Mouse (Mus musculus): ENCODE data around the gene Naa50. TPM values are rescaled to one million over a fixed set of nuclear protein-coding genes. Genes with fewer than 3 reads are reported as not detected.

Gene Naa50
- total and polyA plus RNA-seq, 3 experiments, result 40.1 to 200 (median 122) TPM

GRCm38 (mm10) chr16:44138979-44139535 lies 573 bp upstream of the Naa50 start:
- in situ Hi-C loops (cut with MboI; ENCODE audit: low pct_ligation_motif_present, low pct_unique_long_range_greater_than_20kb, low sequenced_read_pairs) (no loop called here), dilution Hi-C loops (cut with MboI; ENCODE audit: extremely low pct_ligation_motif_present, extremely low pct_unique_long_range_greater_than_20kb, low sequenced_read_pairs) (no loop called here)
- Histone ChIP-seq H3K4me2 (ENCODE audit: insufficient read depth, low read depth, poor library complexity, severe bottlenecking) (peak overlapping the region; percentile 23; the same call in 1 of the 2 replicates), H3K79me2 (replicated peaks; ENCODE audit: control insufficient read depth, extremely low read depth, insufficient read depth, poor library complexity, severe bottlenecking) (peaks cover 40% of the 10 kb centered on the region), H3K9me3 (replicated peaks; ENCODE audit: low read length) (no peaks in the 10 kb centered on the region), H3K36me3 (replicated peaks in 1 of 2; ENCODE audit: control insufficient read depth in 1 of 2, insufficient read depth in 1 of 2, low read length in 1 of 2) (peaks cover 0 to 13% of the 10 kb centered on the region in 2 experiments), H3K9ac (ENCODE audit: insufficient read depth, low read depth) (peak overlapping the region; percentile 92), H3K4me3 (replicated peaks in 1 of 3; ENCODE audit: low read depth in 2 of 3, low read length in 2 of 3, poor library complexity in 1 of 3) (peak overlapping the region; percentile 67 to 92 (median 79)), H3K27me3 (replicated peaks) (no peaks in the 10 kb centered on the region), H3K4me1 (ENCODE audit: control insufficient read depth in 1 of 2, insufficient read depth in 2 of 2) (peaks cover 0 to 44% of the 10 kb centered on the region in 2 experiments; a peak in 2 of 4 replicates), H3K27ac (ENCODE audit: insufficient read depth, low read depth) (peak overlapping the region; percentile 84)
- no peak for TF ChIP-seq PAX5 (IDR thresholded peaks at IDR 0.05; ENCODE audit: low read length)
- TF ChIP-seq BHLHE40 (IDR thresholded peaks at IDR 0.05; ENCODE audit: low read depth, low read length), result peak; percentile 98
- peak; percentile 85 for TF ChIP-seq HCFC1 (IDR thresholded peaks at IDR 0.05; ENCODE audit: low read depth, low read length)
- peak; percentile 78 for TF ChIP-seq MAX (IDR thresholded peaks at IDR 0.05; ENCODE audit: low read length)
- TF ChIP-seq USF2 (conservative IDR thresholded peaks at IDR 0.05; ENCODE audit: low read depth, low read length), result peak; percentile 96
- TF ChIP-seq USF1 (IDR thresholded peaks at IDR 0.05; ENCODE audit: low read depth, low read length), result peak; percentile 87
- no peak for TF ChIP-seq TCF12 (IDR thresholded peaks at IDR 0.05; ENCODE audit: low read depth, low read length)
- no peak for TF ChIP-seq RAD21 (IDR thresholded peaks at IDR 0.05; ENCODE audit: low read depth, low read length)
- TF ChIP-seq CHD2 (IDR thresholded peaks at IDR 0.05; ENCODE audit: low read length), result no peak; the same call in 1 of the 2 replicates
- peak; percentile 52 for TF ChIP-seq NELFE (IDR thresholded peaks at IDR 0.05; ENCODE audit: low read depth, low read length)
- TF ChIP-seq RCOR1 (conservative IDR thresholded peaks at IDR 0.05; ENCODE audit: low read depth, low read length), result no peak
- peak; percentile 3; the same call in 1 of the 2 replicates for TF ChIP-seq ETS1 (conservative IDR thresholded peaks at IDR 0.05; ENCODE audit: low read depth, low read length)
- TF ChIP-seq ZMIZ1 (IDR thresholded peaks at IDR 0.05; ENCODE audit: low read depth, low read length), result no peak
- TF ChIP-seq JUND (conservative IDR thresholded peaks at IDR 0.05; ENCODE audit: low read depth, low read length), result no peak
- TF ChIP-seq IRF4 (IDR thresholded peaks at IDR 0.05; ENCODE audit: low read depth, low read length), result no peak
- TF ChIP-seq KAT2A (IDR thresholded peaks at IDR 0.05; ENCODE audit: insufficient replicate concordance, low read length), result no peak
- no peak for TF ChIP-seq SMC3 (IDR thresholded peaks at IDR 0.05; ENCODE audit: low read depth, low read length)
- no peak for TF ChIP-seq JUN (IDR thresholded peaks at IDR 0.05; ENCODE audit: insufficient read depth, low read depth, low read length)
- peak; percentile 98 for TF ChIP-seq ZNF384 (IDR thresholded peaks at IDR 0.05; ENCODE audit: low read depth, low read length)
- no peak for TF ChIP-seq CTCF (conservative IDR thresholded peaks at IDR 0.05 in 1 of 2, IDR thresholded peaks at IDR 0.05 in 1 of 2; ENCODE audit: low read depth in 2 of 2, low read length in 2 of 2)
- no peak for TF ChIP-seq POLR2AphosphoS2 (IDR thresholded peaks at IDR 0.05; ENCODE audit: low read depth, low read length)
- TF ChIP-seq GABPA (IDR thresholded peaks at IDR 0.05; ENCODE audit: insufficient replicate concordance, low read depth, low read length), result no peak
- TF ChIP-seq E2F4 (IDR thresholded peaks at IDR 0.05; ENCODE audit: insufficient replicate concordance, low read depth, low read length), result peak; percentile 79; the same call in 1 of the 2 replicates
- TF ChIP-seq NRF1 (IDR thresholded peaks at IDR 0.05; ENCODE audit: low read depth, low read length), result no peak
- TF ChIP-seq ZC3H11A (IDR thresholded peaks at IDR 0.05; ENCODE audit: low read depth, low read length), result no peak
- 0 out of 2 replicates have a peak, but pooled peaks have one; percentile 24 for TF ChIP-seq POLR2A (IDR thresholded peaks at IDR 0.05; ENCODE audit: low read depth, low read length)
- TF ChIP-seq CHD1 (IDR thresholded peaks at IDR 0.05; ENCODE audit: low read depth, low read length), result no peak; the same call in 1 of the 2 replicates
- TF ChIP-seq TBP (conservative IDR thresholded peaks at IDR 0.05; ENCODE audit: low read depth, low read length), result no peak; the same call in 1 of the 2 replicates
- peak; percentile 63 for TF ChIP-seq EP300 (IDR thresholded peaks at IDR 0.05; ENCODE audit: low read length)
- no peak for TF ChIP-seq MAZ (IDR thresholded peaks at IDR 0.05; ENCODE audit: low read depth, low read length)
- TF ChIP-seq MXI1 (IDR thresholded peaks at IDR 0.05; ENCODE audit: low read depth, low read length), result peak; percentile 96
- 0 out of 2 replicates have a peak, but pooled peaks have one; percentile 36 for TF ChIP-seq MEF2A (IDR thresholded peaks at IDR 0.05; ENCODE audit: borderline replicate concordance, low read depth, low read length)
- no peak for TF ChIP-seq ZKSCAN1 (IDR thresholded peaks at IDR 0.05; ENCODE audit: borderline replicate concordance, low read depth, low read length)
- no peak for TF ChIP-seq UBTF (IDR thresholded peaks at IDR 0.05; ENCODE audit: low read depth, low read length)
- TF ChIP-seq MYC (IDR thresholded peaks at IDR 0.05; ENCODE audit: low read depth, low read length), result peak; percentile 94
- no peak for TF ChIP-seq MAFK (IDR thresholded peaks at IDR 0.05; ENCODE audit: insufficient replicate concordance, low read length)
- peak; percentile 72; the same call in 1 of the 2 replicates for TF ChIP-seq ELF1 (IDR thresholded peaks at IDR 0.05; ENCODE audit: low read depth, low read length)
- TF ChIP-seq SIN3A (IDR thresholded peaks at IDR 0.05; ENCODE audit: low read length), result peak; percentile 97
- DNase-seq (ENCODE audit: extremely low read depth), result peak; percentile 98

All from CH12.LX (cell line).